Mouse (Mus musculus) embryo, embryonic 10 days (tissue): ENCODE data around the gene Dact3.
A peak's percentile ranks its signal among the peaks of the same experiment; 100 is the strongest.

Experiments used
- DNase-seq: peaks from one replicate; pipeline ENCODE4 v3.0.0-alpha.2; 2015; ENCODE audit warnings: low spot score

Dact3 gene

DNA sequence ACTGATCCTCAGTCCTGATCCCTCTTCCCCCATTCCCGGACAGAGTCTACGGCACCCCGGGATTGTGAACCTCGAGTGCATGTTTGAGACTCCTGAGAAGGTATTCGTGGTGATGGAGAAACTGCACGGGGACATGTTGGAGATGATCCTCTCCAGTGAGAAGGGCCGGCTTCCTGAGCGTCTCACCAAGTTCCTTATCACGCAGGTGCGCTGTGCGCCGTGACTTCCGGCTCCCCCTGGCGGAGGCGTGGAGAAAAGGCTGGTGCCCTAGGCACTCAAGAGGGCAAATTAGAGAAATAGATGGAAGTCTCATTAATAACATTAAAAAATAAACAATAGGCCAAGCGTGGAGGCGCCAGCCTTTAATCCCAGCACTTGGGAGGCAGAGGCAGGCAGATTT, 16.8 kb upstream of the Dact3 start:
- peak; percentile 65 for DNase-seq

DNA sequence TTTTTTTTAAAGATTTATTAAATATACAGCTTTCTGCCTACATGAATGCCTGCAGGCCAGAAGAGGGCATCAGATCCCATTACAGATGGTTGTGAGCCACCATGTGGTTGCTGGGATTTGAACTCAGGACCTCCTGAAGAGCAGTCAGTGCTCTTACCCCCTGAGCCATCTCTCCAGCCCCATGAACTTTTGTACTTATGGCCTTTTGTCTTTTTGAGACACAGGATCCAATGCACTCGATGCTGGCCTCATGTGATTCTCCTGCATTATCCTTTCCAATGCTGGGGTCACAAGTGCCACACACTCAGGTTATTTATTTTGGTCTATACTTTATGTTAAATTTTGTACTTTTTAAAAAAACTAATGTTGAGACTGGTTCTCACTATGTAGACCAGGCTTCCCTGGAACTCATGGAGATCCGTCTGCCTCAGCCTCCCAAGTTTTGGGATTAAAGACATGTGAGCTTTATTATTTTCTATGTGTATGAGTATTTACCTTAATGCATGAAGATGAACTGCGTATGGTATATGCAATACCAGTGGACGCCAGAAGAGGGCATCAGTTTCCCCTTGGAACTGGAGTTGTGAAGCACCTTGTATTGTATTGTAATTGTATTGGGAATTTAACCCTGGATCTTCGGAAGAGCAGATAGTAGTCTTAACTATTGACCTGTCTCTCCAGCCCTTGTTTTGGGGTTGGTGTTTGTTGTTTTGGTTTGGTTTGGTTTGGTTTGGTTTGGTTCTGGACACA, 15.0 kb upstream of the Dact3 start:
- DNase-seq = peak; percentile 81

DNA sequence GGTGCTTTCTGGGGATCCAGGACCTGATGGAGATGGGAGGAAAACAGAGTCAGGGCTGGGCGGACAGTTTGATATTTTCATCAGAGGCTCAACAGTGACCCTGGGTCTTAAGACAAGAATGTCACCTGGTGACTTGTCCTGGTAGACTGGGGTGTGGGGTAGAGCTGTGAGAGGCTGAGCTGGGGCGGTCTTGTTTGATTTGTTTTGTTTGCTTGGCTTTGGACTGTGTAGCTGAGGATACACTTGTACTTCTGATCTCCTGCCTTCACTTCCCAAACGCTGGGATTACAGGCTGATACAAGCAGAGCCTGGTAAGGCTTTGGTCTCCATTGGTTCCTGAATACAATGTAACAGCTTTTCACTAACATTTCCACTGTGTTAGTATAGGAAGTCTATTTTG, 7.6 kb upstream of the Dact3 start:
- no peak for DNase-seq

DNA sequence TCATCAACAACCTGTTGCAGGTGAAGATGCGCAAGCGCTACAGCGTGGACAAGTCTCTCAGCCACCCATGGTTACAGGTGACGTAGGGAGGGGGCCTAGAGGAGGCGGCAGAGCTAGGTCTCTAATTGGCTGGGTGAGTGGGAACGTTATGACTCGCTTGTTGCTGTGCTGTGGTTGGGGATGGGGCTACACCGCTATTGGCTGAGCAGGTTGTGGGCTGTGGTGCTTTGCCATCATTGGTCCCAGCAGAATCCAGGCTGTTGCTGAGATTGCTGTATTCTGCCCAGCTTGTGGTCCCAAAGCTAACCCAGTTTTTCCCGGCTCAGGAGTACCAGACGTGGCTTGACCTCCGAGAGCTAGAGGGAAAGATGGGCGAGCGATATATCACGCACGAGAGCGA, 5.6 kb upstream of the Dact3 start:
- peak; percentile 90 for DNase-seq

DNA sequence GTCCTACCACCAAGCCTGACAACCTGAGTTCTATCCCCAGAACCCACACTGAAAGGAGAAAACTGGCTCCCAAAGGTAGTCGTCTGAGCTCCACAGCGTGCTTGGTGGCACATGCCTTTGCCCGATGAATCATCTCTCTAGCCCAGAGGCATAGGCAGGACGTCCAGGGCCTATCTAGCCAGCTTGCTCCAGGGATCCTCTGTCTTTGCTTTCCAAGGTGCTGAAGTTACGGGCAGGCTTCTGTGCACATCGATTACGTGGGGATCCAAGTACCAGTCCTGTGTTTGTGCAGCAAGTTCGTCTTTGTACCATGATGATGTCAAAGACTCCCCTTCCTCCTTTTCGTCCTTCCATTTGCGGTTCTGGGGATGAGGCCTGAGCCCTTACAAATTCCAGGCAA, 3.5 kb upstream of the Dact3 start:
- no peak for DNase-seq

DNA sequence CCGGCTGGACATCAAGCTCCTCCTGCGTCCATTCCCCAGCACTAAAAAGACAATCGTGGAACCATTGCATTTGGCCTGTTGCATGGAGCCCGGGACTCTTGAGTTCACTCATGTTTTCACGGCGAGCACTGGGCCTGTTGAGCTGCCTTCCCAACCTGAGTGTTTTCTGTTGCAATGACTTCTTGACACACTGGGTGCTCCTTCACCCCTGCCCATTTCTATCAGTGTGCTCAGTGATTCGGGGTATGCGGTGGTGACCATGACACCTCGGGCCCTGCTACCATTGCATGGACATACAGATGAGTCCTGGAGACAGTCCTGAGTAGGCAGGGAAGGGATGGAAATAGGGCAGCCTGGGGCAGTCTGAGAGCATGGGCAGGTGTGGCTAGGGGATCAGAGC, 2.6 kb upstream of the Dact3 start:
- DNase-seq = no peak

DNA sequence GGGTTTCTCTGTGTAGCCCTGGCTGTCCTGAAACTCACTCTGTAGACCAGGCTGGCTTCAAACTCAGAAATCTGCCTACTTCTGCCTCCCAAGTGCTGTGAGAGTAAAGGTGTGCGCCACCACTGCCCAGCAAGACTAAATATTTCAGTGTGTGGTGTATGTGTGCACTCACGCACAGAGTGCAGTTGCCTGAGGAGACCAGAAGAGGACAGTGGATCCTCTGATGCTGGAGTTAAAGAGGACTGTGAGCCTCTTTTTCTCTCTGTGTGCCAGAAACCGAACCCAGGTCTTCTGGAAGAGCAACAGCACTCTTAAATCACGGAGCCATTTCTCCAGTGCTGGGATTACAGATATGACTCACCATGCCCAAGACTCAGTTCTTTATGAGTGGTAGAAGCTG, 1.7 kb upstream of the Dact3 start:
- no peak for DNase-seq

DNA sequence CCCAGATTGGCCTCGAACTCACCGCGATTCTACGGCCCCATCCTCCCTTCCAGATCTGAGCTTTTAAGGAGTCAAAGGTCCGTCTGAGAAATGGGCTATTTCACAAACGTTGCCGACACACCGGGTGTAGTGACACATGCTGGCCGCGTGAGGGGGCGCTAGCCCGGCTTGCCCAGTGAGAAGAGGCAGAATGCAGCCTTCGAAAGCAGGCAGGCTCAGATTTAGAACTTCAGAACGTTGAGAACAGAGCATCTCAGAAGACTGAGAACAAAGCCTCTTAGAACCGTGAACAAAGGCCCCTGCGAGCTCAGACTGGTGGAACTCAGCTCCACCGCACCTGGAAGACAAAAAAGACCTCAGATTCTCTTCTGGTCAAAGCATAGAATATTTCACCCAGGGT, 927 bp upstream of the Dact3 start:
- DNase-seq = peak; percentile 89

DNA sequence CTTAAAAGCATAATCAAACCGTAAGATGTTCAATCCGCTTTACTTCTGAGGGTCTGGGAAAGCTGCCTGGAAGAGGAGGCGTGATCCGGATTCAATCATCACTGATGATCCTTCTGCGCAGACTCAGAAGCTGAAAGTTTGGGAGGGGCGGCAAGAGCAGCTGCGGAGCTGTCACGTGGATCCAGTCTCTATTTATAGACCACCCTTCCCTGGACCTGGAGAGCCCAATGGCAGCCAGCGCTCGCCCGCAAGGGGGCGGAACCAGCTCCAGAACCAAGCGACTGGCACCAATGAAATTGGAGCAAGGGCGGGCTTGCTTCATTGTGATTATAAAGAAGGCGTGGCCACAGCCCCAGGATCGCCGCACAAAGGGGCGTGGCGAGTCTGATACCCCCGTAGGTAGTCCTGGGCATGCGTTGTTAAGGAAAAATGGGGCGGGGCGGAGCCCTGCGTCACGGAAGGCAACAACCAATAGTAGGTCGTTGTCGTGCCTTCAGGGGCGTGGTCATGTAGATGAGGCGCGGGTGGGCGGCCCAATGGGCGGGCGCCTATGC, 284 bp upstream of the Dact3 start:
- DNase-seq = peak; percentile 100

DNA sequence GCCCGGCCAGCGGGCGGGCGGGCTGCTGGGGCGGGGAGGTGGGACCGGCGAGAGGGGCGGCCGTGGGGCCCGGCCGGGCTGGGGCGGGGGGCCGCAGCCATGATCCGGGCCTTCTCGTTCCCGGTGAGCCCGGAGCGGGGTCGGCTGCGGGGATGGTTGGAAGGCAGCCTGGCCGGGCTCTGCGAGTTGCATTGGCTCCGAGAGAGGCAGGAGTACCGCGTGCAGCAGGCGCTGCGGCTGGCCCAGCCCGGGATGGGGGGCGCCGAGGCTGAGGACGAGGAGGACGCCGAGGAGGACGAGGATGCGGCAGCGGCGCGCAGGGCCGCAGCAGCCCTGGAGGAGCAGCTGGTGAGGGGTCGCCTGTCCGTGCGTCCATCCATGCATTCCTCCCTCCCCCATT, 209 bp downstream of the Dact3 start:
- DNase-seq = peak; percentile 49

DNA sequence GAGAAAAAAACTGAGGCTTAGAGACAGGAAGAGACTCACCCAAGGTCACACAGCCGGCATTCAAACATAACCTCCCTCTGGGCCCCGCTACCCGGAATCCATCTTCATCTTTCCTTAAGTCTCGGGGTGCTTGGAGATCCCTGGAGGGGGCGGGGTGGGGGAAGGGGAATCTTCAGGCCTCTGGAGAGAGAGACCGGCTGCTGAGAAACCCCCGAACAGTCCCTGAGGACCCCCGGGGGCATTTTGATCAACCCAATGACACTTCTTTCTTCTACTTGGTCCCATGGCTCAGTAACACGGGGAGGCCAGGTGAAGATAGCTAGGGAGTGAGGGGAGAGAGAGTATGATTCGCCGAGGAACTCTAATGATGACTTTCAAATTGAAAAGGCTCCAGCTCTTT, 889 bp downstream of the Dact3 start:
- DNase-seq = no peak

DNA sequence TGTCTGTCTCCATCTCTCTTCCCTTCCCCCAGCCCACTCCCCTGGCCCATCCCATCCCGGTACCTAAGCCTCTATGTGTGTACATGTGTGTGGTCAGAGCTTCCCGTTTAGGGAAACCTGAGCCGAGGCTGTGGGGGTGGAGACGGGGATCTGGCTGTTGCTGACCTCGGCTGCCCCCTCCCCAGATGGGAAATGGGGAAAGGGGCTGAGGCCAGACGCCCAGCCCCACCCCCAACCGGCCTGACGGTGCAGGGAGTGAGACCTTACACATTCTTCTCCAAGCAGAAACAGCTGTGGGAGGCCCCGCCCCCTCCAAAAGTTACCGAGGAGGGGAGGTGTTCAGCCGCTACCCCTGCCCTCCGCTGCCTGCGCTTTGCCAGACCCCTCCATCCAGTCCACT, 1.5 kb downstream of the Dact3 start:
- peak; percentile 89 for DNase-seq

DNA sequence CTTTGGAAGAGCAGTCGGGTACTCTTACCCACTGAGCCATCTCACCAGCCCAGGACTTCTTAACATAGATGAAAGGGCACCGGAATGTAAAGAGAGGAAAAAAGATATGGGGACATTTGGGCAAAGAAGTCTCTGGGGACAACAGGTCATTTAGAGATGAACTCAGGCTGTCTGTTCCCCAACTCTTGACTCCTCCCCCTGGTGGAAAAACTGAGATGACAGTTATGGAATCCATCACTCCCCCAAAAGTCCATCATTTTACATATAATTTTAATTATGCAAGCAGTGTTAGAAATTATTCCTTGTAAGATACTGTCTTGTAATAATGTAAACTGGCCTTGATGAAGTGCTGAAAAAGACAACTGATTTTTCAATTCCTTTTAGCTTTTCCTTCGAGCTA, 2.6 kb downstream of the Dact3 start:
- DNase-seq = no peak

DNA sequence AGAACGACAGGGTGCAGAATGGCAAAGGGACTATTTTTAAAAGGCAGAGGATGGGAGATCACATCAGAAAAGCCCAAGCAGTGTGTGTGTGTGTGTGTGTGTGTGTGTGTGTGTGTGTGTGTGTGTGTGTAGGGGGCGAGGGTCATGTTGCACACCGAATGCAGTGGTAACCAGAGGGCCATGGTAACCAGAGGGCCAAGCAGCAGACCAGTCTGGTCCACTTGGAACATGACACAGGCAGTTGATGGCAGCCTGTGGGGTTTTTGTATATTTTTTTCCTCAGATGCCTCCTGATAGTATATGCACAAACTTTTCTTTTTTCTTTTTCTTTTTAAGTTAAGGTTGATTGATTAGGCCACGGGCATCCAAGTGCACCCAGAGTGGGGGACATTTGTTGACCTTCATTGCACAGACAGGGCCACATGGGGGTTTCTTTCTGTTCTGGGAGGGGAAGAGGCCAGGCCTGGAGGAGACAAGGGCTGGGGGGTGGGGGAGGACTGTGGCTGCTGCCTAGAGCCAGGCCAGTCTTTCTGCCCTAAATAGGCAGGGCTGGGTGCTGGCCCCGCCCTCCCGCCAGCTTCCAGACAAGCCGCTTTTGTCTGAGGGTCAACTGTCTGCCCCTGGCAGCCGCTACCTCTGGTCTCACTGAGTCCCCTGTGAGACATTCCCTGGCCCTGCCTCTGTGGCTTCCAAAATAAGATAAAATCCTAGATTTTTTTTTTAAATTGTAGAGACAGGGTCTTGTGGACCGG, 4.9 kb downstream of the Dact3 start:
- peak; percentile 92 for DNase-seq

DNA sequence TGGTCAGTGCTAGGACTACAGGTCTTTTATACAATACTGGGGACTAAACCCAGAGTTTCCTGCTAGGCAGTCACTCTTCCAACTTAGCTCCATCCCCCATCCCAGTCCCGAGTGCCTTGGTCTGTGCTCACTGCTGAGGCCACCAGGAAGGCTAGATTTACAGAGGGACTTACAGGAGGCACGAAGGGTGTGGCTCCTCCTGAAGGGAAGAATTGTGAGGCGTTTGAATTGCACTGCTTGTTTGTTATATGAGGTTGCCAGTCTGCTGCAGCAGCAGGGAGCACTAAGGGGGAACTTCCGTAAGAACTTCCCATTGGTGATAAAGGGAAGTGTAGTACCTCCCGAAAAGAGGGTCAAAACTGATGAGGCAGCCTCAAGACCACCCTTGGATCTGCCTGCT, 5.5 kb downstream of the Dact3 start:
- no peak for DNase-seq

DNA sequence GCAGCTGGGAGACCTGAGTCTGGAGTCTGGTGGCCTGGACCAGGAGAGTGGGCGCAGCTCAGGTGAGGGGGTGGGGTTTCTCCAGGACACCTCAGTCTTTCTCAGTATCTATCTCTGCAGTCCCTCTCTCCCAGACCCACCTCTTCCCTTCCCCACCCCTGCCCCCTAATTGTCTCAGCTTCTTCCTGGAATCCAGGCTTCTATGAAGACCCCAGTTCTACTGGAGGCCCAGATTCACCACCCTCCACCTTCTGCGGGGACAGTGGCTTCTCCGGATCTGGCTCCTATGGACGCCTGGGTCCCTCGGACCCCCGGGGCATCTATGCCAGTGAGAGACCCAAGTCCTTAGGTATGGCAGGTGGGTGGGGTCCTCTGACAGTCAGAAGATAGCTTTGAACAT, 8.0 kb downstream of the Dact3 start:
- DNase-seq = no peak

DNA sequence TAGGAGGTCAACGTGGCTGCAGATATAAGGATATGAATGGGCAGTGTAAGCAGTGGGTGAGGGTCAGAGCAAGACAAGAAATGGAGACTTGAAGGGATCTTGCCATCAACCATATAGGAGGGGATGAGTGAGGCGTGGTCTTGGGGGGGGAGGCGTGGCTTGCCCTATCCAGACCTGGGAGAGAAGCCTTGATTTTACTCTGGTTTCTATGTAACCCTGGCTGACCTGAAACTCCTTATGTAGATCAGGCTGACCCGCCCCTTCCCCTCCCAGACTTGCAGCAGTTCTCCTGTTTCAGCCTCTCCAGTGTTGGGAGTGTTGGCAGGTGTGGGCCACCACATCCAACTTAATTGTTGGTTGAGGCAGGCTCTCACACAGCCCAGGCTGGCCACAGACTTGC, 9.2 kb downstream of the Dact3 start:
- DNase-seq = no peak

DNA sequence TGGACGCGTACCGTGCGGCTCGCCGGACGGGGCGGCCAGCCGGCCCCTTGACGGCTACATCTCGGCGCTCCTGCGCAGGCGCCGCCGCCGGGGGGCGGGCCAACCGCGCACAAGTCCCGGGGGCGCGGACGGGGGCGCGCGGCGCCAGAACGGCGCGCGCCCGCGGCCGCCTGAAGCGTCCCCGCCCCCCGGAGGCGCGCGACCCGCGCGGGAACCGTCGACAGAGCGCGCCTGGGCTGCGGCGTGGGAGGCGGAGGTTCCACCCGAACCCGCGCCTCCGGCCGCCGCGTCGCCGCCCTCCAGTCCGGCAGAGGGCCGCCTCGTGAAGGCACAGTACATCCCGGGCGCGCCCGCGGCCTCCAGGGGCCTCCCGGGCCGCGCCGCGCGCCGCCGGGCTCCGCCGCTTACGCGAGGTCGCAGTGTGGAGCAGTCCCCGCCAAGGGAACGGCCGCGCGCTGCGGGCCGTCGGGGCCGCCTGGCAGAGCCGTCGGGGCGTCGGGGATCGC, 10.2 kb downstream of the Dact3 start:
- DNase-seq = no peak

DNA sequence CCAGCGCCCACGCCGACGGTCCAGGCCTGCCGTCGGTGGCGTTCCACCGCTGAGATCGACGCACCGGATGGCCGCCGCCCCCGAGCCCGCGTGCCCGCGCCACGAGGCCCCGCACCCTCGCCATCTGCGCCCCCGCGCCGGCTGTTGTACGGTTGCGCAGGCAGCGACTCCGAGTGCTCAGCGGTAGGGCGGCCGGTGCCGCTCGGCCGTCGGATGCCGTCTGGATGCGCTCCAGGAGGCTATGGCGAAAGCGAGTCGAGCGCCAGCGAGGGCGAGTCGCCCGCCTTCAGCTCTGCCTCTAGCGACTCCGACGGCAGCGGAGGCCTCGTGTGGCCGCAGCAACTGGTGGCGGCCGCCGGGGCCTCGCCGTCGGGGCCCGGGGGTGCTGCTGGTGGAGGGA, 10.8 kb downstream of the Dact3 start:
- DNase-seq = no peak

DNA sequence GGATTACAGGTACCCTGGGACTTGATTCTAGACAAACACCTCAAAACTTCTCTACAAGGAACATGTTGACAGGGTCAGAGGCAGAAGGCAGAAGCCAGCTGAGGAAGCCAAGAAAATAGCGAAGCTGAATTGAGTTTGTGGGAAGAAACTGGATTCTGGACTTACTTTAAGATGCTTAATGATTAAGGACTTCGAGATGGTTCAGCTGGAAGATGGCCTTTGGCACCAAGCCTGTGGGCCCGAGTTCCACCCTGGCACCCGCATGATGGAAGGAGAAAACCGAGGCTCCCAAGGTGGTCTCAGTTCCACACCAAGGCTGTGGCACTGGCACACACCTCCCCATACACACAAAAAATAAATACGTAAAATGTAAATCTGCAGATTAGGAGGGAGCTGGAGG, 15.4 kb downstream of the Dact3 start:
- no peak for DNase-seq

DNA sequence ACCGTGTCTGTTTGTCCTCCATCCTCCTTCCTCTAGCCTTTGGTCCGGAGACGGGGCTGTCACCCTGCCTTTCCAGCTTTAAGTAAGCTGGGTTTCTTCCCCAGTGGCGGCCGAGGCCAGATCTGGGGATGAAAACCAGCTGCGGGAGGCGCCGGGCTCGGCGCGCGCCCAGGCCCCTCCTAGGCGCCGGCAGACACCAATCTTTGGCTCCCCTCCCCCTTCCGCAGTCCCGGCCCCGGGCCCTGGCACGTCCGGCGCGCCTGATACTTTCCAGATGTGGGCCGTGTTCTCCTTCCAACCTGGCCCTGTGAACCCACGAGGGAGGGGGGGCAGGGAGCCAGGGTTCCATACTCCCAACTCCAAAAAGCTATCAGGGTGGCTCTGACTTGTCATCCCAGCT, 15.8 kb downstream of the Dact3 start:
- DNase-seq = peak; percentile 89

DNA sequence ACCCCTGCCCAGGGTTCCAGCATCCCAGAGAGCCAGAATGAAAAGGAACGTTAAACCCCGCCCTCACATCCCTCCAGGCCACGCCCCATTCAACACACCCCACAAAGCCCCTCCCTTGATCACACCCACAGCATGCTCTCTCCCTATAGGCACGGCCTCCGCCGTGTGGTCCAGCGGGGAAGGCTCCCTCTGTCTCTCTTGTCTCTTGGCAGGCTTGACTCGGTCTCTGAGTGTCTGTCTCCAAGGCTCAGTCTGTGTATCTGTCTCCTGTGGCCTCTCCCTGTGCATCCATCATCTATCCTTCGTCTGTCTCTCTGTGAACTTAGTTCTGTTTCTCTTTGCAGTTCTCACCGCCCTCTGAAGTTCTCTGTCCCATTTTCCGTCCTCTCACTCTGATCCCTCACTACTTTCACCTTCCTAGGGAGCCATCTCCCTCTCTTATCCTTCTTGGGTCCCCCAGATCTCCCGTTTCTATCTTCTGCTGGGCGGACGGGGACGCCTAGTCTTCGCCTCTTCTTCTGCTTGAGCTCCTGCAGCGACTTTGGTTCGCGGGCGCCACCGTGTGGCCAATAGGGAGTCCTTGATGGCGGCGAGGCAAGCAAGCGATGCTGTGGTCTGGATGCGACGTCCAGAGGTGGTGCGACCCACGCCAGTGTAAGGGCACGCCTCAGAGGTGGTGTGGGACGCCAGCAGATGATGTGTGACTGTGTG, 16.7 kb downstream of the Dact3 start, which contains the start of gene Gng8:
TSS of gene Gng8 (plus strand) at position 146 of the 711 bp plus-strand sequence.
- DNase-seq = peak; percentile 96

DNA sequence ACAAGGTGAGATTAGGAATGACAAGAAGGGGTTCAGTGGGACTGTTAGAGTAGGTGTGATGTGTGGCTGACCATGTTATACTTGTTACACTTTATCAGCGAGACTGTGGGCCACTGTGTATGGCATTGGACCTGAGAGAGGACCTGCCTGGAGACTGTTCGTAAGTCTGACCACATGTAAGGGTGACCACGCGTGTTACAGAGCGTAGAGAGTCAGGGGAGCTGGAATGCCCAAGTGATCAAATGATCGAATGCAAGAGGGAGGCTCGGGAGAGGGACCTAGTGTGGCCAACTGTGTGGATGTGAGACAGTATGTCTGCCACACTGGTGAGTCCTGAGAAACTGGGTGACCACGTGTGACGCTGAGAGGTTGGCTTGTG, 17.2 kb downstream of the Dact3 start:
- no peak for DNase-seq
